Mouse (Mus musculus) inflammation-experienced regulatory T-cells, adult 6 months (primary cell): ENCODE results near the gene Gm364. TPM values are rescaled to one million over a fixed set of nuclear protein-coding genes. Genes with fewer than 3 reads are reported as not detected.

Source experiments
- ATAC-seq: one replicate; pipeline ENCODE4 v1.8.0; 2017
- polyA plus RNA-seq, 3 experiments: library from polyadenylated mRNA; unstranded; fragments of 100-300 nt; shearing (Covaris generic); gene quantifications; one replicate each; pipeline ENCODE4 v1.2.1; 2017

Gm364 gene
- polyA plus RNA-seq, result not detected

DNA sequence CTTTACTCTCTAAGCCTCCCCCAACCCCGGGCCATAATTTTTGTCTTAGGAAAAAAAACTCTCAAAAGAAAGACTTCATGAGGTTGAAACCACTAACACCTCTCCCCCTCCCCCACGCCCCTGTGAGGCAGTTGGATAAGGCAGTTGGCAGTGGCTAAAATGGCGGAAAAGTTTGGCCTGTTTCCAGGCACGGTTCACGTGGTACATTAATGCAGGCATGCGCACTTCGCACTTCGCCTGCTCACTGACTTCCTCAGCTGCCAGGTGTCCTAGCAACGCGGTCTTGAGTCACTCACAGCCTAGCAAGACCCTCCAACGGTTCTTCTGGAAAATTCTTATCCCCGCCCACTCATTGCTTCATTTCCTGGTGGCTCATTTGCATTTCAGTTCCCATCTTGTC is at the start of gene Gm364:
Gene Gm364, plus strand, starts transcription at position 386 of the 400 bp plus-strand sequence.
- ATAC-seq, result no peak

DNA sequence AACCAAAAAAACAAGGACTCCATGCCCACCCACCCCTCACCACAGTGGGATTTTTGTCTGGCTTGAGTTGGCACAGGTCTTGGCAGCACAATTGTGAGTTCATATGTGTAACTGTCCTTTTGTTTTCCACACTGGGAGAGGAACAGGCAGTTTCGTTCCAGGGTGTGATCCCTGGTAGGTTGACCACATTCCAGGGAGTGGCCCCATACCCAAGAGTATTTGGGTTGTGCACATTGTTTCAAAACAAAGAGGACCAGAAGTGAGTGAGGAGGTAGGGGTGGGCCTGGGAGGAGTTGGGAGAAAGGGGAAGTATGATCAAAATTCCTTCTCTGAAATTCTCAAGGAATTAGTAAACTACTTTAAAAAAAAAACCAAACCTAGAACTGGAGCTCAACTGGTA is 49.6 kb upstream of the Gm364 start:
- no peak for ATAC-seq

DNA sequence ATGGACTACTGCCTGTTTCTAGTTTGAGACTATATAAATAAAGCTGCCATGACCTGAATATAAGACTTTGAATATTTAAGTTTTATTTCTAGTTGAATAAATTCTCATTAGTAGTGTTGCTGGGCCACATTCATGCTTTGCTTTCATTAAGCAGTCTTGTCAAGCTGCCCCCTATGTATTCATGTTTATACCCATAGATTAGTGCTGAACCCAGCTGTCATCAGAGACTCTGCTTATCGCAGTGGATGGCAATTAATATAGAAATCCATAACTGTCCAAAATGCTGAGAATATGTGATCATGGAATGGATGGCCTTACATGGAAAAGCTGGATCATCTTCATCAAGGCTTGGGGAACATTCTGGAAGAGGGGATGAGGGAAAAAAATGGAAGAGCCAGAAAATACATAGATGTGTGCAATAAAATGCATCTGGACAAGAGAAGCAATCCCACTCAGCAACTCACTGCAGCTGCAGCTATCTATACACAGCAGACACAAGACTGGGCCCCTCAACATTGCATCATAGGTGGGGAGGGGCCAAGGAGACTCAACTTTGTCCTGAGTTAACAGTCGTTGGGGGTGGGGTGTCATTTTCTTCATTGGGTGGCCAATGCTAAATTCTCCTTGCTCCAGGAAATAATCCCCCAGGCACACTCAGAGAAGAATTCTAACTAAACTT is 43.9 kb upstream of the Gm364 start:
- ATAC-seq, result no peak

GRCm38 (mm10) chrX:57372965-57373364 is 36.0 kb upstream of the Gm364 start:
- no peak for ATAC-seq

- no peak for ATAC-seq
These were observed 35.4 kb upstream of the Gm364 start for GRCm38 (mm10) chrX:57373543-57373942.

DNA sequence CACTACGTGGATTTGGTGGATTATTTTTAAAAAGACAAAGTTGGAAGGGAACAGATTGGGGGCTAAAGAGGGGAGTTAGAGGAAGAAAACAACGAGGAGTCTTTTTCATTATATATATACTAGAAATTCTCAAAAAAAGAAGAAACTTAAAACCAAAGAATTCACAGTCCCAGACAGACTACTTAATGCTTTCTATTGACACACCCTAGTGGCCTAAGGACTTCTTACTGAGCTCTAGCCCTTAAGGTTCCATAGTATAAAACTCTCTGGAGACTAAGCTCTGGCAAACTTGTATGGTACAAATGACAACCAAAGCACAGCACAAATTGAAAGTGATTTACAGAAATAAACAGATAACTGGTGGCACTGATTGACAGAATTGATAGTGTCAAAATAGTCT is 34.9 kb upstream of the Gm364 start:
- ATAC-seq, result no peak

GRCm38 (mm10) chrX:57377096-57377495 is 31.9 kb upstream of the Gm364 start:
- ATAC-seq, result no peak

DNA sequence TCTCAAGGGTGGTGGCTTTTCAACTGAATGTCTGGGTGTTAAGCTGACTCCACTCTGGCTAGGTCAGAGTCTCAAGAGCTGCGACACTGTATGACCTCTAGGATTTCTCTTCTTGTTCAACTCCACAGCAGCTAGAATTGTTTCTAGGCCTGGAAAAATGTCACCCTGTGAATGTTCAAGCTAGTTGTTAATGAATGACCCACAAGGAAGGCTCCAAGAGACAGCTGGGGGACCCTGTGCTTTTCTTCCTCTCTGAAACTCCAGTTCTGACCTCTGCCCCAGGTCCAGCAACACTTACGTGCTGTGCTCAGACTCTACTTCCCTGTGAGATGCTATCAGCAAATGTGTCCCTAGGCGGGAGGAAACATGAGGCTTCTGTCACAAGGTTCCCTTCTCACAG is 30.4 kb upstream of the Gm364 start:
- no peak for ATAC-seq

- no peak for ATAC-seq
These were observed 28.0 kb upstream of the Gm364 start for GRCm38 (mm10) chrX:57380915-57381314.

DNA sequence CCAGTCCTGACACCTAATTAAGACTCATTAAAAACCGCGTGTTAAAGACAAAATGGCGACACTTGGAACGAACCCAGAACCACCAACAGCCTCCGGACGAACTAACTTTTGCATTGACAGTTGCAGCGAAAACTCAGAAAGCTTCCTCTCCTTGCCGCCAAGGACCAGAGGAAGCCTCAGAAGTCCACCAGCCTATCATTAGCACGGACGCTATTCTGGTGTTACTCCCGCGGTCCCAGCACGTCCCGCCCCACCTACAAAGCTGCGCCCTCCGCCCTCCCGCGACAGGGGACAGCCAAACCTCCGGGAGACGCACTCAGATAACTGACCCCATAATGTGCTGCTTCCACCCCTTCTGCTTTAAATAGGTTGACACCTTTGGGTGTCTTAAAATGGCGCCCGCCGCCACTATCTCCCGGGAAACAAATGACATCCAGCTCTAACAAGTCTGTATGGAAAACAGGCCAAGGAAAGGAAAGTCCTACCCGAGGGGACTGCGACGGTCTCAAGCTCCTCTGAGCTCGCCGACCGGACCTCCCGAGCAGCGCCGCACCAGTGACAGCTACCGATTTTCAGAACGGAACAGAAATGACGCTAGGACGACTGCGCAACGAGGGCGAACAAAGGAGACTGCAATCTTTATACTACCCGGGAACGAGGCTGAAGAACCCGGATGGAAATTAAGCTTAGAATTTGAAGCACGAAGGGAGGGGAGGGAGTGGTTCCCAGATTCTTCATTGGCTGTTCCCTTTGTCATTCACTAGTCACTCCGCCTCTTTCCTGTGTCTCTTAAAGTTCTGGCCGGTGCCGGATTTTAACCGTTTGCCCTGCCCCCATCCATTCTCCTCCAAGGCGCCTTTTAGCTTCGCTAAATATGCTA is 16.3 kb upstream of the Gm364 start, which contains the start of gene Rbmx:
Gene Rbmx, minus strand, starts transcription at position 670 of the 880 bp plus-strand sequence.
- ATAC-seq, result peak; percentile 93

GRCm38 (mm10) chrX:57393412-57393811 is 15.5 kb upstream of the Gm364 start:
- no peak for ATAC-seq

DNA sequence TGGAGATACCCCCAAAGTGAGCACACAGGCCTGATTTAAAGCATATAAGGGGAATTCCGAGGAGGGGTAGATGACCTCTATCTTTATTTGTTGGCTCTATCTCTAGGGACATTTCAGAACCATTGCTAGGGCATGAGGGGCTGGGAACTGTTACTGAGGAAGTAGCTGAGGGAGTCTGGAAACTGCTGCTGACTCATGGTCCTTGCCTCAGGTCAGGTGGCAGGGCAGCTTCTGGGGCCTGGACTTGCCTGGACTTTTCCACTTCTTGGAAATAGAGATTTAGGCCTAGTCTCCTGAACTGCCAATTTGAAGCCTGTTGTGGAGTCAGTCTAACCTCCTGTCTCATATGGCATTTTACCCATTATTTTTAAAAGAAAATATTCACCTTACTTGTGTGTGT is 7.6 kb upstream of the Gm364 start:
- no peak for ATAC-seq

DNA sequence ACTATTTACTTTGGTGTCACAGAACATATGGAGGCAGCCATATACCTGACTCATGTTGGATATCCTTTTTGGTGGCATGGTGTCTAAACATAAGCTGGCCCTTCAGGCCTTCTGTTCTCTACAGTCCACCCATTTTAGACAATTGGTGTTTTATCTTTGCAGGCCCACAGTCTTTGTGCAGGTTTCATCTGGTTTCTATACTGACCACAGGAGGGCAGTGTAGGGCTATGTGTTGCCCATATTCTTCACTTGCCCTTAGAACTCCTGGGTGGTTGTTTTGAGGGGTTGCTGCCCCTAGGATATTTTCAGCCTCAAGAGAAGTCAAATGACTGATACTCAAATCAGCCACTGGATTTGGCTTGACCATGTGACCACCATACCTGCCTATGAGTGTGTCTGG is 5.3 kb upstream of the Gm364 start:
- no peak for ATAC-seq

DNA sequence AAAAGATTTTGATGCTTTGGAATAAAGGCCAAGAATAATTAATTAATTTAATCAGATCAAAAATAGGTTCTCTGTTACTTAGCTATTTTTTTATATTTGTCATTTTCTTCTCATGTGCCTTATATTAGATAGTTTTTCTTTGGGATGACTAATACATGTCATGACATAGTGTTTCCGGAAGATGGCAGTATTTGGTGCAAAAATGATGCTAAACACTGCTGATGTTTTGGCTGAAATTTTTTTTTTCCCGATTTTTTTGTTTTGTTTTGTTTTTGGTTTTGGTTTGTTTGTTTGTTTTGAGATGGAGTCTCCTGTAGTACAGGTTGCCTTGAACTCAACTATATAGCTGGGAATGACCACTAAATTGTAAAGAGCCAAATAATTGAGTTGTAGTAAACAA is 22.7 kb downstream of the Gm364 start:
- no peak for ATAC-seq

DNA sequence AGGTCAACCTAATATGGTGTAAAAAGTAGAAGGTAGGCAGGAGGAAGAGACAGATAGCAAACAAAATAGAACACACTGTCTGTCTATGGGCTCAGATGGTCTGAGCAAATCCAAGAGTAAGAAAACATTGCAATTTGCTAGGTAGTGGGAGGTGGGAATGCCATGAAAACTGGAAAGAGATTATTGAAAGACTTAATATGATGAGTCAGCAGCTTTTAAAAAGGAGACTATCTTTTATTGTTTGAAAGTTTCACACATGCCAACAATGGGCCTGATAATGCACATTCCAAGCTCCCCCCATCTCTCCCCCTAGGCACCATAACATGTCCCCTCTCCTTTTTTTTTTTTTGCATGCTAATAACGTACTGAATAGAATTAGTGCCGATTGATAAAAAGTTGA is 24.9 kb downstream of the Gm364 start:
- ATAC-seq, result no peak

GRCm38 (mm10) chrX:57503634-57504033 is 94.7 kb downstream of the Gm364 start, which contains the start of gene Gpr101:
TSS of gene Gpr101 (minus strand) at chrX:57503757.
- ATAC-seq, result no peak

DNA sequence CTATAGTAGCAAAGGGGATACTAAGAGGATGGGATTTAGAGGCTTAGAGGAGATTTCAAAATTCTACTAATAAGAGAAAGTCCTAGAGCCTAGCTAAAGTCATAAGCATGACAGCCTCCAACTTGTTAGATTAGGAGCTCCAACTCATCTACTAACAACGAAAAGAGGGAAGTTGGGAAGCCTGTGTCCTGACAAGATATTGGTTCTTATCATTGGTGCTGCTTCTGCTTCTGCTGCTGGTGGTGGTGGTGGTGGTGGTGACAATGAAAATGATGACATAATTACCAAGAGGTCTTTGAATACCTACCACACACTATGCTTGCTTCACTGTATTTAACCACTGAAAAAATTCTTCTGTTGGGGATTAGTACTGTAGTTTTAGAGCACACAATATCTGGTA is 97.3 kb downstream of the Gm364 start:
- ATAC-seq, result no peak

DNA sequence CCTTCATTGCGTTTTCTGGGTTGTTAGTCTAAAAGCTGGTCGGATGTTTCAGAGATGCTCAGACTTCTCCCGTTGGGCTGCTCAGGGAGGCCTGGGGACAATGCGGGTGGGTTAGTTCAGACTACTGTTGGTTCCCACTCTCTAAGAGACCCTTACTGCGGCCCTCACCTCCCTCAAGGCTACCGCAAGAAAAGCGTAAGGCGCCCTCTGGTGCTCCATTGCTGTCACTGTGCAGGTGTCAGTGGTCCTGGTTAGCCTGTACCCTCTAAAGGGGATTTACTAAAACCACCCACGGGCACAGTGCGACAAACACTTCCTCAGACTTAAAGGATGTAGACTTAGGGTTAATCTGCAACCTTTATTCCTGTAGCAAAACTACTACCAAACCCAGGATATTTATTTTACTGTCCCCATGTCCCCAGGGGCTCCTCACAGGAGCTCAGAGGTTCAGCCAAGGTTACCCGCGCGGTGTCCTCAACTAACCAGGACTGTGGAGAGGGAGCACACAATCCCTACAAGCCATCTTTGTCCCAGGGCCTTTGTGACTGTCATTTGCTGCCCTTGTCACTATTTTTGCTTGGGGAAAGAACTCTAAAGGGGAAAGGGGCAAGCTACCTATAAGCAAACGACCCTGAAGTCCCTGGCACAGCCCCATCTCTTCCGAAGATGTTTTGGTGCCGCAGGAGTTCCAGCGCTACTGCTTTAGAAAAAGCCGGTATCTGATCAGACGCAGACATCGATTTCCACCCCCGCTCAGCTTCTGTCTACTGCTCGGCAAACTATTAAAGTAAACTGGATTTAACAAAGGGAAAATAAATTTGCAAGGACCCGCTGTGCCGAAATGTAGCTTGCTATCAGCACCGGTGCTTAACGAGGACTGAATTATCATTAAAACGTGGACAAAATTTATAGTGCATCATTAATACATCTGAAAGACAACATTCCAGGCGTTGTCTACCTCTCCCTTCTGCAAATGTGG is 112.5 kb downstream of the Gm364 start:
- ATAC-seq, result no peak
